Mouse (Mus musculus): ENCODE measurements around the gene Nek1.

DNA sequence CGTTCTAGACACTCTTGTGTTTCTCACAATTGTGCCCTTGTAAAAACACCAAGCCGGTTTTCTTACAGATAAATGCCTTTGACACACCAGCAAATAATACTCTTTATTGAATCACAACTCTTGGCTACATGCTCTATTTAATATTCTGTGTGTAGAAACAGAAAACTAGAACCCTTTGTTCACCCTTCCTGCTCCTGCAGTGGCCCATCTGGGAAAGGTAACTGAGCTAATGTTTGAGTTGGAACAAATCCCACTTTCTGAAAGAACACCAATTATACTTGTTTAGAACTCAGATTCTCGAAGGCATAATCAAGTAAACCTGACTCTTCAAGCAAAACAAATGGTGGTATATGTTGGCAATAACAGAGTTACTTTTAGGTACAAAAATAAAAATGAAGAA, 27.3 kb upstream of the Nek1 start:
- TF ChIP-seq POLR2A (IDR thresholded peaks at IDR 0.05; ENCODE audit: borderline replicate concordance, extremely low read depth, low read depth, low read length) (no peak), CTCF (IDR thresholded peaks at IDR 0.05; ENCODE audit: insufficient read depth, low read length) (no peak)

All from lung, adult 2 months (tissue).